Mouse (Mus musculus): ENCODE measurements around the gene Atp6v0e2. TPM values are rescaled to one million over a fixed set of nuclear protein-coding genes. Genes with fewer than 3 reads are reported as not detected.

Gene Atp6v0e2
- total RNA-seq, 2 experiments from 2014 or later = 18.7 to 20.9 TPM

DNA sequence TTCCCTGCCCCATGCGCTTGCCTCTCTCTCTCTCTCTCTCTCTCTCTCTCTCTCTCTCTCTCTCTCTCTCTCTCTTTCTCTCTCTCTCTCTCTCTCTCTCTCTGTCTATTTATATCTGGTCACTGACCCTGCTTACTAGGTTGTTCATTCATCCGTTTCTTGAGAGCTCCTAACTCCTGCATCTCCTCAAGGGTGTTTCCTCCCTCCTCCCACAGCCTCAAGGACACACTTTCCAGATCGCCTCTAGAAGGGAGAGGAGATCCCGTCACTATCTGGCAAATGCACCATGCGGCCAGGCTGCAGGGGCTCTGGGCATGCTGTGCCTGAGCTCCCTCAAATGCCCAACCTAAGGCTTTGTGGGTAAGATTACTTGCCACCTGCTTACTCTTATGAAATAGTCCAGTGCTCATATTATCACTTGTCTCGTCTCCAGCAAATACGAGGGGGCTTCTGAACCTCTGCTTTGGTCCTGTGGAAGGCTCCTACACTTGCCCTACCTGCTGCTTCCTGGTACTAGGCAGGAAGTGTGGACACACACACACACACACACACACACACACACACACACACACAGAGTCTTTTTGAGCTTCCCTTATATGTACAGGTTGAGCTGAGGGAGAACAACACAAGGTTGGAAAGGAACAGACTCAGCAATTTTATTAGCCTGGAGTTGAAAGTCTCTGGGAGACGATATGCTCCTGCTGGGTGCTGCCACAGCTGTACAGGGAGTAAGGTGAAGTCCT is 31.8 kb downstream of the Atp6v0e2 start:
- no peak for DNase-seq
- intact Hi-C loops (cut with DNase I) = no loop called here

DNA sequence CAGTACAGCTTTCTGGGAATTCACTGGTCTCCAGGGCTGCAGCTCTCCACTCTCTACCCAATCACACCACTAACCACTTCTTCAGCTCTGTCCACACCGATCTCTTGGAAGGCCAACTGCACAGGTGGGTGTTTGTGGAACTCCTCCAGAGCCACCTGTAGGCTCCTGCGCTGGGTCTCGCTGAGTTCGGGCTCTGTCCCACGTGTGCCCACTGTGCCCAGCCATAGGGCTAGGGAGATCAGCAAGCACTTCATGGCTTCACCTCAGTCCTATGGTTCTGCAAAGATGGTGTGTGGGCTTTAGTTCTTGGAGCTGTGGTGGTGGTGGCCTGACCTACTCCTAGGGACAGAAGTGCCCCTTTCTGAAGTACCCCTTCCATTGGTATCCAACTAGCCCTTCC is 34.6 kb downstream of the Atp6v0e2 start:
- DNase-seq = no peak
- intact Hi-C loops (cut with DNase I) = loop anchor here (2.0 kb wide), 1 partner anchor 17 kb away; the partner anchor contains the start of gene Lrrc61

DNA sequence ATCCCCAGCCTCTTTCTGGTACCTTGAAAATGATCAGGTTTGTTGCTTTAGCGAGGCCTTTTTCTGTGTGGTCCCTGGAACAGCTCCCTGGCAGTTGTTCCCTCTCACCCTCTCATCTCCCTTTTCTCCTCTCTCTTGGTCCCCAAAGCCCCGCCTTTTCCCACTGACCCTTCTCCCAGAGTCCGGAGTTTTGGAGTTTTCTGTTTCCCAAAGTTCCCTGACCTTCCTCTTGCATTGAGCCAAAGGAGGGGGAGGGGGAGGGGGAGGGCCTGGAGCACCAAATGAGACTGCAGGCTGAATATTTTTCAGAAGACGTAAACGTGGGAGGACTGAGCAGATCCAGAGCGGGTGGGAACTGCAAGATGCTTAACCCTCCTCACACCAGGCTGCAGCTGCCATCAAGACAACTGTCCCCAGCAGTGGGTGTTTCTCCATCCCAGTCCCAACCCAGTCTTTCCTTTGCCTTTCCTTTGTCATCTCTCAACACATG is 35.2 kb downstream of the Atp6v0e2 start, which contains the start of gene Rarres2:
Gene Rarres2 (minus strand): TSS at position 218 of the 490 bp plus-strand sequence.
- intact Hi-C loops (cut with DNase I) = loop anchor here (2.0 kb wide), 1 partner anchor 18 kb away; the partner anchor contains the start of gene Lrrc61
- peak; percentile 51 to 64 for DNase-seq

DNA sequence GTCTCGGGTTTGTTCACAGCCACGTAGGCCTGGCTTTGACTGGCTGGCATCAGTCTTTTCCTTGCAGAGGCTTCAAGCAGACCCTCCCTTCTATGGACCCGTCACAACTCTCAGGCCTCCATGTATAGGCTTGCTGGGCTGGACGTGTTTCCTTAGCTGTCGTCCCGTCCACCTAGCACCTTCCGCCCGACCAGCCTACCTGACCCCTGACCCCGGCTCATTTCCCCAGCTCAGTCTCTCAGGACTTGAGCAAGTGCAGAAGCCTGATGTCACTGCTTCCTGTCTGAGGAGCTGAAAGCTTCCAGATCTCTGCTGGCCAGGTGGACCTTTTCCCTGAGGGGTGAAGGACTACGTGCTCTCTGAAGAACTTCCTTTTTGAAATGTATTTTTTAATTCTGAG is 35.9 kb downstream of the Atp6v0e2 start:
- DNase-seq = peak; percentile 47 to 49
- intact Hi-C loops (cut with DNase I) = loop anchor here (2.0 kb wide), 1 partner anchor 18 kb away; the partner anchor contains the start of gene Lrrc61

DNA sequence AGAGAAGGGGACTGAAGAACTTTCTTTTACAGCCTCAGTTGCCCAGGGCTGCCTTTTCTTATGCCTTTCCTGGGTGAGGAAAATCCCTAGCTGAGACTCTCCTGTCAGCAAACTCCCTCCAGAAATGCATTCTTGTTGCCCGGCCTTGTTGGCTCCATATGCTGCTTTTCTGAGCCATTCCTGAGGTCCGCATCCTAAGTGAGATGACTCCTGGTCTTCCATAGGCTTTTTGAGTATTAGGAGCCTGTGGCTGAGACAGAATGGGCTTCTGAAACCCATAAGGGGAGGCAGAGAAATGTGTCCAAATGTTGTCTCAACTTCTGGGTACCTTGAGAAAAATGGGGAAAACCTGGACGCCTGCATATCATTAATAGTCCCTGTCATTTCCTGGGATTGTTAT is 36.6 kb downstream of the Atp6v0e2 start:
- DNase-seq = no peak
- intact Hi-C loops (cut with DNase I) = loop anchor here (2.0 kb wide), 1 partner anchor 19 kb away; the partner anchor contains the start of gene Lrrc61

DNA sequence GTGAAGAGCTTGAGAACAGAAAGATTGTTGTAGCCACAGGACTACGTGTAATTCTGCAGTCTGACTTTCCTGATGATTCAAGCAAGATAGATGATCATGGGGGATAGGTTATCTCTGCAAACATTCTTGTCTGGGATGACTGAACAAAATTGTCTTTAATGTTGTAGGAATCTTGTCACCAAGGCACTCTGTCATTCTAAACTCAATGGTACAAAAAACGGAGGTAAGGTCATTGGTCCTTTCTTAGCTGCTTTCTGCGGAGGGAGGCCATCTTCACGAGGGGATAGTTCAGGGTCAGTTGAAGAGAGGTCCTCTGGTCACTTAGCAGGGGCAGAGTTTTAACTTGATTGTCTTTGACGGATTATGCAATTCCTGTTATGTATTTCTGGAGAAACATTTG is 41.3 kb downstream of the Atp6v0e2 start:
- intact Hi-C loops (cut with DNase I) = no loop called here
- no peak for DNase-seq

DNA sequence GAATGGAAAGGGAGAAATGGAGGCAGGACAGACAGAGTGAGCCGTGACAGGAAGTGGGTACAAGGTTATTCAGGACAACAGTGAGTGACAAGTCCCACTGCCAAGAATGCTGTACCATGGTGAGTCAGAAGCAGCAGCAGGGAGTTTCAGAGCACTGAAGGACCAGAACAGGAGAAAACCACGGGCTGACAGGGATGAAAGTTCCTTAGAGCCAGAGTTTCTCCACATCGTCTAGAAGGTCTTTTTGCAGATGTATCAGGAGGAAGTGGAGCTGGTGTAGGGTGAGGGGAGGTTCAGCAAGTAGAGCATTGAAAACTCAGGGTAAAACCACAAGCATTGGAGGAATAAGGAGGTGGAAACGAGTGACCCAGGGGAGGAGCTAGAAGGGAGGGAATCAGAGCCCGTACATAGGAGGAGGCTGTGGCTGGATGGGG is 41.8 kb downstream of the Atp6v0e2 start:
- intact Hi-C loops (cut with DNase I) = no loop called here
- peak in 1 of 2 experiments; percentile 47 for DNase-seq

DNA sequence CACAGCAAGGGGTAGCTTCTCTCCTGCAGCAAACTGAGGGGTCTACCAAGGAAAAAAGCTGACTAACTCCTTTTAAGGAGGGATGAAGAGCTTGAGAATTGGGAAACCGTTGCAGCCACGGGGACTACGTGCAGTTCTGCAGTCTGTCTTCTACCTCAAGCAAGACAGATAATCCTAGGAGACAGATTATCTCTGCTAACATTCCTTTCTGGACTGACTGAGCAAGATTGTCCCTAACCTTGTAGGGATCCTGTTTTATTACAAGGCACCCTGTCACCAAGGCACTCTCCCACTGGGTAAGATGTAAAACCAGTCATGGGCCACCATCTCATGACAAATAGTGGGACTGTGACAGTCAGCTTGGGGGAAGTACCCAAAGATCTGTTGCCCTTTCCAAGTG is 43.8 kb downstream of the Atp6v0e2 start:
- DNase-seq = no peak
- intact Hi-C loops (cut with DNase I) = loop anchor here (5.0 kb wide), 1 partner anchor 191 kb away; the partner anchor contains the start of gene Gimap3

DNA sequence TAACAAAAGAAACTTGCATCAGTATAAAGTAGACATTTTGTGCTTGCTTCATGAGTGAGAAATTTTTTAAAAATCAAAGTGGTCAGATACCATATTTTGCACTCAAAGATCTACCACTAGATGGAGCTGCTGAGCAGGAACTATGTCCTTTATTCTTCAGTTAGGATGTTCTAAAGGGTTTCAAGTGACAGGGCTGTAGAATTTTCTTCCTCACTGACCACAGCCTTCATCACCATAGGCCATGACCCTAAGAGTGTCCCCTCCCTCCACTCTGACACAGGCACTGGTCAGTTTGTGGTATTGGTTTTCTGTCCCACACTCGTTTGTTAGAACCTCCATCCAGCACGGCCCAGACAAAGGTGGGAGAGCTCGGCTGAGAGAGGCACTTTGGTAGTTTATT is 44.6 kb downstream of the Atp6v0e2 start:
- intact Hi-C loops (cut with DNase I) = loop anchor here (2.0 to 5.0 kb wide), 4 partner anchors 35 to 190 kb away; partner anchors contain the start of gene Gimap3
- no peak for DNase-seq

DNA sequence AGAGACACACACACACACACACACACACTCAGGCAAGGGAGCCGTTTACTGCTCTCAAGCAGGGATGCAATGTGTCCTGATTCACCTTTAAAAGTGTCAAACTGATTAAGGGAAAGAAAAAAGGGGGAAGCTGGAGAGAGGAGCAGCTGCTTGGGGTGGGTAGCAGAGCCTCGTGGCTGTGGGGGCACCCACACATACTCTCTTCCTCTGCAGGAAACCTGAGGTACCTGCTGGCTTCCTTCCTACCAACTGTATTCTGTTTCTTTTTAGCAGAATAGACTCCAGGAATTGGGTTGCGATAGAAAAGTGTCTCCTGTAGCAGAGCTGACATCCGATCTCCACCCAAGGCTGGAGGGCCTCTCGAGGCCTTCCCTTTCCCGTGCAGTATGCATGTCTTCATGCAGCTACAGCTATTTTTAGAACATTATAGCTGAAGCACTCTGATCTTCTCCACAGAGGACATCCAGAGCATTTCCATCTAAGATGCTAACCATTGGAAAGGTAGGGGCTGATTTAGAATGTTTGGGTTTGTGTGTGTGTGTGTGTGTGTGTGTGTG is 51.9 kb downstream of the Atp6v0e2 start, which contains the start of gene Gm45021:
Gene Gm45021 (plus strand): TSS at position 417 of the 557 bp plus-strand sequence.
- DNase-seq = no peak
- intact Hi-C loops (cut with DNase I) = no loop called here

Other genes starting within 250 kb of the Atp6v0e2 start
- 10 to 100 TPM; 17.7 to 21.5 TPM for gene Krba1, start 142.0 kb upstream of the Atp6v0e2 start, total RNA-seq (2021)
- gene Zfp467, start 91.8 kb upstream of the Atp6v0e2 start, total RNA-seq (2021) = 10 to 100 TPM; 10.8 to 15.4 TPM
- under 1 TPM; 0.41 to 0.53 TPM for gene Sspo, start 89.4 kb upstream of the Atp6v0e2 start, total RNA-seq (2021)
- gene Lrrc61, start 17.2 kb downstream of the Atp6v0e2 start, total RNA-seq (2021) = 10 to 100 TPM; 16.7 to 26.6 TPM
- 100 to 1,000 TPM in 1 of 2 experiments, 10 to 100 TPM in 1; 70.4 to 101 TPM for gene Rarres2, start 35.2 kb downstream of the Atp6v0e2 start, total RNA-seq (2021)
- gene Gm45021, start 52.0 kb downstream of the Atp6v0e2 start, total RNA-seq (2021) = not detected
- gene Repin1, start 56.3 kb downstream of the Atp6v0e2 start, total RNA-seq (2021) = 10 to 100 TPM; 27.3 to 33.7 TPM
- 1 to 10 TPM in 1 of 2 experiments, not detected in 1; 3.7 TPM for gene Gm44965, start 56.3 kb downstream of the Atp6v0e2 start, total RNA-seq (2021)
- gene Zfp775, start 64.4 kb downstream of the Atp6v0e2 start, total RNA-seq (2021) = 10 to 100 TPM; 10.4 to 10.7 TPM
- under 1 TPM; 0.33 to 0.38 TPM for gene AI854703, start 89.1 kb downstream of the Atp6v0e2 start, total RNA-seq (2021)
- gene Gimap8, start 109.6 kb downstream of the Atp6v0e2 start, total RNA-seq (2021) = 1 to 10 TPM; 6.7 to 6.8 TPM
- gene Gimap9, start 138.5 kb downstream of the Atp6v0e2 start, total RNA-seq (2021) = 1 to 10 TPM; 4.8 to 5.2 TPM
- gene Gimap4, start 146.9 kb downstream of the Atp6v0e2 start, total RNA-seq (2021) = 10 to 100 TPM; 23.6 to 30.4 TPM
- gene Gimap6, start 170.6 kb downstream of the Atp6v0e2 start, total RNA-seq (2021) = 10 to 100 TPM; 40.5 to 46.0 TPM
- gene Gm28053, start 181.0 kb downstream of the Atp6v0e2 start, total RNA-seq (2021) = 1 to 10 TPM; 3.1 to 4.7 TPM
- gene Gimap7, start 181.0 kb downstream of the Atp6v0e2 start, total RNA-seq (2021) = under 1 TPM in 1 of 2 experiments, not detected in 1; 0.22 TPM
- 10 to 100 TPM in 1 of 2 experiments, 1 to 10 TPM in 1; 8.1 to 11.8 TPM for gene Gimap1, start 201.4 kb downstream of the Atp6v0e2 start, total RNA-seq (2021)
- 1 to 10 TPM; 6.0 to 6.6 TPM for gene Gimap5, start 208.6 kb downstream of the Atp6v0e2 start, total RNA-seq (2021)
- under 1 TPM; 0.51 to 0.53 TPM for gene Gimap3, start 233.2 kb downstream of the Atp6v0e2 start, total RNA-seq (2021)

Measured in heart, postnatal 36 days (tissue).